ENCODE assay signal across 23 mouse cellular contexts in genomic region chr1:112053926-112054325, GRCm38 (mm10).
DNase-seq lines count a peak whose midpoint lies in the region; ATAC-seq lines count a peak whose summit lies in the region.
"Had no signal": no experiment of that assay in that cellular context is flagged by ENCODE, and none has a peak within 500 bp of the region (broad histone marks: within the 10 kb centered on the region; RNA-seq: fewer than 3 reads in every experiment).

No protein-coding gene starts in this region.

- no peaks in the 10 kb centered on the region for H3K4me1 ChIP-seq in embryonic facial prominence, embryonic 11.5 days (ENCODE audit: control insufficient read depth, insufficient read depth, low read length)
- no peaks in the 10 kb centered on the region for H3K4me1 ChIP-seq in embryonic facial prominence, embryonic 10.5 days
- H3K4me1 ChIP-seq in embryonic facial prominence, embryonic 12.5 days: no peaks in the 10 kb centered on the region
- H3K4me1 ChIP-seq in embryonic facial prominence, embryonic 14.5 days (ENCODE audit: control insufficient read depth, insufficient read depth, low read length): no peaks in the 10 kb centered on the region
- H3K4me1 ChIP-seq in hindbrain, embryonic 14.5 days (replicated peaks; ENCODE audit: control insufficient read depth, insufficient read depth, low read length): no peaks in the 10 kb centered on the region
- H3K4me1 ChIP-seq in midbrain, embryonic 15.5 days: no peaks in the 10 kb centered on the region

- no peak overlapping the region for H3K9ac ChIP-seq in embryonic facial prominence, embryonic 11.5 days (replicated peaks; ENCODE audit: low read length)
- no peak overlapping the region for H3K9ac ChIP-seq in embryonic facial prominence, embryonic 12.5 days
- H3K9ac ChIP-seq in embryonic facial prominence, embryonic 14.5 days (ENCODE audit: low read depth, low read length): no peak overlapping the region
- no peak overlapping the region for H3K9ac ChIP-seq in hindbrain, embryonic 14.5 days
- H3K9ac ChIP-seq in midbrain, embryonic 15.5 days: no peak overlapping the region

- no peak overlapping the region for H3K4me2 ChIP-seq in embryonic facial prominence, embryonic 11.5 days (ENCODE audit: low read depth, low read length)
- no peak overlapping the region for H3K4me2 ChIP-seq in embryonic facial prominence, embryonic 12.5 days (replicated peaks)
- H3K4me2 ChIP-seq in embryonic facial prominence, embryonic 14.5 days (ENCODE audit: low read depth, low read length): no peak overlapping the region
- H3K4me2 ChIP-seq in hindbrain, embryonic 14.5 days (replicated peaks): no peak overlapping the region
- H3K4me2 ChIP-seq in midbrain, embryonic 15.5 days: no peak overlapping the region

- WGBS in embryonic facial prominence, embryonic 11.5 days: 85% methylated on average over 6 of the region's 6 CpGs
- WGBS in embryonic facial prominence, embryonic 10.5 days: 85% methylated on average over 6 of the region's 6 CpGs
- WGBS in embryonic facial prominence, embryonic 12.5 days: 77% methylated on average over 6 of the region's 6 CpGs
- WGBS in embryonic facial prominence, embryonic 14.5 days: 78% methylated on average over 6 of the region's 6 CpGs
- WGBS in hindbrain, embryonic 14.5 days: 89% methylated on average over 6 of the region's 6 CpGs
- 90% methylated on average over 6 of the region's 6 CpGs for WGBS in midbrain, embryonic 15.5 days

- peak; percentile 4 for DNase-seq in embryonic facial prominence, embryonic 11.5 days (ENCODE audit: low spot score)
- DNase-seq in embryonic facial prominence, embryonic 10.5 days (ENCODE audit: low spot score): no peak
- DNase-seq in NIH3T3 (ENCODE audit: low read depth): peak; percentile 1
- DNase-seq in embryonic facial prominence, embryonic 14.5 days (ENCODE audit: low spot score): peak; percentile 4
- DNase-seq in hindbrain, embryonic 14.5 days (ENCODE audit: low spot score): no peak
- DNase-seq: adrenal gland, adult 2 months; adrenal gland, adult 8-10 months; adrenal gland, postnatal 10 days; adrenal gland, postnatal 14 days; adrenal gland, postnatal 25 days; adrenal gland, postnatal 36 days; B cell, adult 2 months; cerebellum, adult 11 months; cerebellum, adult 11-12 months; cerebellum, adult 18-20 months had no signal

- ATAC-seq in embryonic facial prominence, embryonic 11.5 days (replicated peaks; ENCODE audit: insufficient number of reproducible peaks, low FRiP score, low TSS enrichment, low read depth): no peak
- 0 out of 2 replicates have a peak, but pooled peaks have one; percentile 52 for ATAC-seq in embryonic facial prominence, embryonic 12.5 days (ENCODE audit: insufficient number of reproducible peaks, insufficient read depth, low FRiP score, low TSS enrichment)
- ATAC-seq in embryonic facial prominence, embryonic 14.5 days (ENCODE audit: low read depth): peak; percentile 86
- ATAC-seq in inflammation-experienced regulatory T-cells, adult 6 months: no peak
- no peak for ATAC-seq in hindbrain, embryonic 14.5 days (ENCODE audit: low FRiP score)
- no peak for ATAC-seq in midbrain, embryonic 15.5 days (replicated peaks)
- ATAC-seq: activated CD4-positive, CD25-positive, alpha-beta regulatory T cell, adult 4 months; CD4-positive, CD25-positive, alpha-beta regulatory T cell, adult 4 months; Patski had no signal

- no peak overlapping the region for H3K27ac ChIP-seq in embryonic facial prominence, embryonic 11.5 days (replicated peaks; ENCODE audit: low read depth, low read length)
- H3K27ac ChIP-seq in embryonic facial prominence, embryonic 10.5 days (replicated peaks): no peak overlapping the region
- H3K27ac ChIP-seq in embryonic facial prominence, embryonic 12.5 days: no peak overlapping the region
- H3K27ac ChIP-seq in embryonic facial prominence, embryonic 14.5 days (replicated peaks; ENCODE audit: low read depth, low read length): no peak overlapping the region
- no peak overlapping the region for H3K27ac ChIP-seq in hindbrain, embryonic 14.5 days
- H3K27ac ChIP-seq in midbrain, embryonic 15.5 days: no peak overlapping the region

- H3K4me3 ChIP-seq in embryonic facial prominence, embryonic 11.5 days (ENCODE audit: low read depth, low read length): no peak overlapping the region
- no peak overlapping the region for H3K4me3 ChIP-seq in embryonic facial prominence, embryonic 10.5 days
- no peak overlapping the region for H3K4me3 ChIP-seq in embryonic facial prominence, embryonic 12.5 days
- H3K4me3 ChIP-seq in embryonic facial prominence, embryonic 14.5 days (ENCODE audit: low read depth, low read length): no peak overlapping the region
- H3K4me3 ChIP-seq in hindbrain, embryonic 14.5 days (replicated peaks; ENCODE audit: low read length): no peak overlapping the region
- no peak overlapping the region for H3K4me3 ChIP-seq in midbrain, embryonic 15.5 days

- H3K36me3 ChIP-seq in embryonic facial prominence, embryonic 11.5 days (replicated peaks; ENCODE audit: control insufficient read depth, insufficient read depth, low read depth, low read length): no peaks in the 10 kb centered on the region
- no peaks in the 10 kb centered on the region for H3K36me3 ChIP-seq in embryonic facial prominence, embryonic 10.5 days (replicated peaks)
- H3K36me3 ChIP-seq in embryonic facial prominence, embryonic 12.5 days: no peaks in the 10 kb centered on the region
- no peaks in the 10 kb centered on the region for H3K36me3 ChIP-seq in embryonic facial prominence, embryonic 14.5 days (ENCODE audit: control insufficient read depth, insufficient read depth, low read length)
- H3K36me3 ChIP-seq in hindbrain, embryonic 14.5 days (replicated peaks; ENCODE audit: control insufficient read depth, insufficient read depth): no peaks in the 10 kb centered on the region
- no peaks in the 10 kb centered on the region for H3K36me3 ChIP-seq in midbrain, embryonic 15.5 days (replicated peaks)
- H3K36me3 ChIP-seq: G1E had no signal

- no peaks in the 10 kb centered on the region for H3K9me3 ChIP-seq in embryonic facial prominence, embryonic 11.5 days (replicated peaks; ENCODE audit: control insufficient read depth, low read length)
- H3K9me3 ChIP-seq in embryonic facial prominence, embryonic 10.5 days: no peaks in the 10 kb centered on the region
- H3K9me3 ChIP-seq in embryonic facial prominence, embryonic 12.5 days: no peaks in the 10 kb centered on the region
- no peaks in the 10 kb centered on the region for H3K9me3 ChIP-seq in embryonic facial prominence, embryonic 14.5 days (ENCODE audit: control insufficient read depth, low read length)
- no peaks in the 10 kb centered on the region for H3K9me3 ChIP-seq in hindbrain, embryonic 14.5 days (ENCODE audit: control insufficient read depth, low read length)
- H3K9me3 ChIP-seq in midbrain, embryonic 15.5 days: no peaks in the 10 kb centered on the region

- H3K27me3 ChIP-seq in embryonic facial prominence, embryonic 11.5 days (ENCODE audit: control insufficient read depth, insufficient read depth, low read length): no peaks in the 10 kb centered on the region
- no peaks in the 10 kb centered on the region for H3K27me3 ChIP-seq in embryonic facial prominence, embryonic 10.5 days (replicated peaks; ENCODE audit: low read depth, poor library complexity, severe bottlenecking)
- no peaks in the 10 kb centered on the region for H3K27me3 ChIP-seq in embryonic facial prominence, embryonic 12.5 days
- H3K27me3 ChIP-seq in embryonic facial prominence, embryonic 14.5 days (replicated peaks; ENCODE audit: control insufficient read depth, insufficient read depth, low read length): no peaks in the 10 kb centered on the region
- H3K27me3 ChIP-seq in hindbrain, embryonic 14.5 days (ENCODE audit: control insufficient read depth, insufficient read depth, low read length): no peaks in the 10 kb centered on the region
- H3K27me3 ChIP-seq in midbrain, embryonic 15.5 days (replicated peaks): no peaks in the 10 kb centered on the region
- H3K27me3 ChIP-seq: CH12.LX, Patski had no signal

Comparison
In these comparisons a context has a peak if more than half of its experiments do, and no peak if none do; other contexts are left out.
1. ATAC-seq: peak in embryonic facial prominence, embryonic 12.5 days (single experiment) and embryonic facial prominence, embryonic 14.5 days (single experiment); none in embryonic facial prominence, embryonic 11.5 days (single experiment), inflammation-experienced regulatory T-cells, adult 6 months (single experiment), hindbrain, embryonic 14.5 days (single experiment) and midbrain, embryonic 15.5 days (single experiment).
2. DNase-seq: peak in embryonic facial prominence, embryonic 11.5 days (single experiment), NIH3T3 (single experiment) and embryonic facial prominence, embryonic 14.5 days (single experiment); none in embryonic facial prominence, embryonic 10.5 days (single experiment) and hindbrain, embryonic 14.5 days (single experiment).